Mouse (Mus musculus) embryo, embryonic 10.5 days (tissue): ENCODE measurements at regions not wholly inside any gene's neighbourhood (a gene's known extent, or its start where the extent isn't known, plus 50 kb on each side); places are given as distances from the start of the nearest gene placed in this dataset.
A peak's percentile ranks its signal among the peaks of the same experiment; 100 is the strongest.

Experiments used
- DNase-seq: peaks from one replicate; pipeline ENCODE4 v3.0.0-alpha.2; 2015; ENCODE audit warnings: low spot score

GRCm38 (mm10) chr9:91561331-91561730 is 195.7 kb upstream of the Zic1 start:
- DNase-seq = peak; percentile 39

- DNase-seq = peak; percentile 13
These were observed 194.2 kb upstream of the Zic1 start for GRCm38 (mm10) chr9:91559794-91560193.

- DNase-seq = no peak
These were observed 181.4 kb upstream of the Zic1 start for GRCm38 (mm10) chr9:91547051-91547450.

GRCm38 (mm10) chr9:91545402-91545801 is 179.8 kb upstream of the Zic1 start:
- no peak for DNase-seq

DNA sequence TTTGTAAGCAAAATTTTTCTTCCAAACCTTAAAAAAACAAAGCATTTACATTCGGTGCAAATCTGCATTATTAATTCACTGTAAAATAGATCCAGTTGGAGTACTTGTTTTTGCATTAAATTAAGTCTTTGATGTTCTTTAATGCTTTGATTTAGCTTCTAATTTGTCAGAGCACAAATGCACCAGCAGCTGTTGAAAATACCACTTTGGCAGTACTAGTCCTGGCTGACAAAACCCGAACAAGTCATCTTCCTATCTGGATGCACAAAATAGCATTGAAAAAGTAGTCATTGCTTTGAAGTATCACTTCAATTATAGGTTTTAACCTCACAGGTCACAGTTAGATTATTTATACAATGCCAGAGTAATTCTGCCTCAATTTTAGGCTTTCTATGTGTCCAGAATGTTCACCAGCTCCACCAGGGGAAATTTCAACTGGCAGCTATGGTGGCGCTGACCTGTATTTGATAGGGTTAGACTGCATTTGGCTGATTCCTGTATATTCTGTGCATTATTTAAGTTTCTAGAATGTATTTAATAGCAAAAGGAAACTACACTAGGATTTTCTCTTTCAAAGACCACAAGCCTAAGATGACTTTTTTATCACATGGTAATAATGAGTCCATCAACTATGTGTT is 163.3 kb upstream of the Zic1 start:
- no peak for DNase-seq

GRCm38 (mm10) chr9:91528388-91528787 is 162.8 kb upstream of the Zic1 start:
- no peak for DNase-seq

- DNase-seq = no peak
These were observed 154.9 kb upstream of the Zic1 start for GRCm38 (mm10) chr9:91520521-91520920.

GRCm38 (mm10) chr9:91509672-91510071 is 144.1 kb upstream of the Zic1 start:
- no peak for DNase-seq

DNA sequence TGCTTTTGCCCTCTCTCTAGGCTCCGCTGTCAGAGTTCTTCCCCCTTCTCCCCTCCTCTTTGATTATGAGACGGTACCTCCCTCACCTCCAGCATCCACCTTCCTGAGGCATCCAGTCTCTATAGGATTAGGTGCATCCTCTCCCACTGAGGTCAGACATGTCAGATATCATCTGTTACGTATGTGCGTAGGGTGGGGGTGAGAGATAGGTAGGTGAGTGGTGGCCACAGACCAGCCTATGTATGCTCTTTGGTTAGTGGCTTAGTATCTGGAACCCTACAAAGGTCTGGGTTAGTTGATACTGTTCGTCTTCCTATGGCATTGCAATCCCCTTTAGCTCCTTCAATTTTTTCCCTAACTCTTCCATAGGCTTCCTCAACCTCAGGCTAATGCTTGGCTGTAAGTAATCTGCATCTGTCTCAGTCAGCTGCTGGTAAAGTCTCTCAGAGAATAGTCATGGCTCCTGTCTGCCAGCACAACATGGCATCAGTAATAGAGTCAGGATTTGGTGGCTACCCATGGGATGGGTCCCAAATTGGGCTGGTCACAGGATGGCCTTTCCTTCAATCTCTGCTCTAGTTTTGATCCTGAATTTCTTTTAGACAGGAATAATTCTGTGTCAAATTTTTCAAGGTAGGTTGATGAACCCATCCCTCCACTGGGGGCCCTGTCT is 138.2 kb upstream of the Zic1 start:
- DNase-seq = no peak

DNA sequence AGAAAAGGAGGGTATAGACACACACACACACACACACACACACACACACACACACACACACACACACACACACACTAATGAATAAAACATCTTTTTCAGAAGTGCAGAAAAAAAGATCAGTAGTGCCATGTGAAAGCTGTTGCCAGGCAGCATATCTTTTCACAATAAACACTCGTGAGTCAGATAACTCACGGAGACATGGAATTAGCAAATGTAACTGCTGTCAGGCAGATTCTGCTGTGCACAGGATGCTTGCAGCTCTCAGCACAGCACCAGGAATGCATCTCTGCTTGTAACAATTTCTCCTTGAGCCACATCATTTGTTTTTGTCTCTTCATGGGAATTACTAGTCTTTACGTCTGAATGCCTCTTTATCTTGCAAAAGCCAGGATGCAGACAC is 111.0 kb upstream of the Zic1 start:
- peak; percentile 9 for DNase-seq

DNA sequence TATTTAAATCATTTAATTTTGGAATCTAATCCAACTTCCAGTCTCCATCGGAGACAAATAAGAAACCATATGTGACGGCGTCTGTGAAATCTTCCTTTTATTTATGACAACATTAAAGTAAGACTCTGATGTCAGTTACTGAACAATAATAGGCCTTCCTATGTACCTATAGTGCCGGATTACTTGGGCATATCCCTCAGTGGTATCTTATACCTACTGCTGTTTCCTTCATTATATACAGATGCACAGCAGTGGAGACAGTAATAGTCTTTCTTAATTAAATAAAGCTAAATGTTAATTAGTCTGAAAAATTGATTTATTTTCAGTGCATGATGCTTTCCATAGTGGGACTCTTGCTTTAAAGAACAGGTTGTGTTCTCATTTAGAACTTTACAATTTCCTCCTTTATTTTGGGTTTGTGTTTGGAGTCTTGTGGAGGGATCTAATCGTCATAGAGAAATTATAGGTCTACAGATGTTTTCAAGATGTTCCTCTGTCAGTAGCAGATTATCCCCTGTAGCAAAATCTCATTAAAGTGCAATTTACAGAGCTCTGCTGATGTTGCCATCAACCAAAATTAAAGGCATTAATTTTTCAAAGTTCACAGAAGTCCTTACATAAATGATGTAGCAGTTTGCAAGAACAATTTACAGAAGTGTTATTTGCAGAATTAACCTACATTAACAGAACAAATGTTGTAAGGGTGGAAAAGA is 97.3 kb upstream of the Zic1 start:
- no peak for DNase-seq

DNA sequence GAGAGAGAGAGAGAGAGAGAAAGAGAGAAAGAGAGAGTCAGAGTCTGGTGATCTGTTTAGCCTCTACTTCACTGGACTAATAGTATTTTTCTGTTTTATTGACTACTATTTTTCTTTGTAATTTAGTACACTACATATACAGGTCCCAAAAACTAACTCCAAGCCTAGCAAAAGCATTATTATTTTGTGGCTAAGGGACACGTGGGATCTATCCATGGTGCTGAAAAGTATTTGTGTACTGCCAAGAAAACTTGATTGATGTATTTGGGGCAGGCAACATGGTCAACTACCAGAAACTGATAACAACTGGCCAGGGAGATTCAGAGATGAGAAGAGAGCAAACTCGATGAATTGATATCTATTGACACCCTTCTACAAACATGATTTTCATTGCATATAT is 94.3 kb upstream of the Zic1 start:
- peak; percentile 71 for DNase-seq

GRCm38 (mm10) chr9:91456843-91457242 is 91.2 kb upstream of the Zic1 start:
- DNase-seq = no peak

GRCm38 (mm10) chr9:91456253-91456823 is 90.7 kb upstream of the Zic1 start:
- DNase-seq = no peak

DNA sequence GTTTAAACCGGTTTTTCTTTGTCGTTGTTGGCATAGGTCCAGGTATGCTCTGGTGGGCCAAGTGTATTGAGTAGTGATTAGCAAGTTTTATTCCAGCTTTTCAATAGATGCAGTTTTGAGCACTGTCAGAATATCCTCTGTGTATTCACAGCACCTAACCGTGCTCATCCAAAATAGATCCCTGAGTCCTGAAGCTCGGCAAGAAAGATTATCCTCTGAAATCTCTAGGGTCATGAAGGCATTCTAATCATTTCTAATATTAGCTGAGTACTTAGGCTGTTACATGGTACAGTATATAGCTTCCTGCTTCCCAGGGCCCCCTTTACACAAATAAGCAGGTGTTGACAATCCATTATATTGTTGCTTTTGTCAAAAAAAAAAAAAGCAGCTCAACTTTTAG is 73.5 kb upstream of the Zic1 start:
- DNase-seq = no peak
